Mouse (Mus musculus) heart, postnatal 0 days (tissue): Measurements from ENCODE around the gene Birc6. TPM values are rescaled to one million over a fixed set of nuclear protein-coding genes. Genes with fewer than 3 reads are reported as not detected.

Experiments used
- ATAC-seq: fragments of 200-750 bp; cut with Nextera tagmentation; 2 replicates; pipeline ENCODE4 v1.8.0; 2017; ENCODE audit warnings: low read depth, moderate number of reproducible peaks, moderate library complexity; ENCODE audit not compliant: insufficient read depth
- DNase-seq: peaks from one replicate; pipeline ENCODE4 v3.0.0-alpha.2; 2016; ENCODE audit warnings: low spot score
- H3K27ac ChIP-seq: fragments of 300-500 bp; sonication (generic); 2 replicates; pipeline ENCODE4 v1.5.1; 2014; ENCODE audit warnings: low read depth, mild to moderate bottlenecking
- H3K27me3 ChIP-seq: fragments of 300-500 bp; sonication (generic); 2 replicates; pipeline ENCODE4 v1.6.1; 2014; ENCODE audit warnings: low read length, mixed read lengths; ENCODE audit not compliant: control insufficient read depth, insufficient read depth
- H3K36me3 ChIP-seq: fragments of 300-500 bp; sonication (generic); replicated peaks from 2 replicates; pipeline ENCODE4 v1.6.1; 2014; ENCODE audit warnings: low read length, mixed read lengths; ENCODE audit not compliant: control insufficient read depth, insufficient read depth
- H3K4me1 ChIP-seq: fragments of 300-500 bp; sonication (generic); 2 replicates; pipeline ENCODE4 v1.6.1; 2014; ENCODE audit warnings: antibody characterized with exemption; ENCODE audit not compliant: control insufficient read depth, insufficient read depth
- H3K4me2 ChIP-seq: fragments of 300-500 bp; sonication (generic); 2 replicates; pipeline ENCODE4 v1.6.1; 2014; ENCODE audit warnings: low read depth, mild to moderate bottlenecking, low read length, moderate library complexity
- H3K4me3 ChIP-seq: fragments of 300-500 bp; sonication (generic); 2 replicates; pipeline ENCODE4 v1.5.1; 2014; ENCODE audit warnings: low read depth, low read length
- H3K9ac ChIP-seq: fragments of 300-500 bp; sonication (generic); replicated peaks from 2 replicates; pipeline ENCODE4 v1.6.1; 2014; ENCODE audit warnings: low read depth, low read length, mixed read lengths
- H3K9me3 ChIP-seq: fragments of 300-500 bp; sonication (generic); replicated peaks from 2 replicates; pipeline ENCODE4 v1.6.1; 2016; ENCODE audit warnings: low read length; ENCODE audit not compliant: control insufficient read depth
- CTCF ChIP-seq: IDR thresholded peaks from 2 replicates; pipeline ENCODE4 v1.5.1; 2016; ENCODE audit warnings: antibody characterized with exemption, control low read depth, low read depth
- EP300 ChIP-seq: IDR thresholded peaks from 2 replicates; pipeline ENCODE4 v1.6.1; 2016; ENCODE audit warnings: antibody characterized with exemption, low read depth
- WGBS: fragments of 180-500 bp; shearing (Covaris S2); extraction: QIAGEN DNeasy Blood & Tissue Kit; methylation state at CpG from one replicate; pipeline ENCODE4 v1.1.7; 2014; 5-methylcytosine and 5-hydroxymethylcytosine counted together
- polyA plus RNA-seq: library from polyadenylated mRNA; unstranded; fragments of >200 nt; fragmentation: Nextera tagmentation; extraction: Ambion mirVana; gene quantifications from 2 replicates; pipeline ENCODE4 v1.2.1, GENCODE M21; 2015
- total RNA-seq: library from RNA; depleted of rRNA; stranded (reverse); fragments of >200 nt; gene quantifications from 2 replicates; pipeline ENCODE4 v1.2.3, GENCODE M21; 2014; ENCODE audit warnings: low replicate concordance; rRNA removed

Birc6 gene
- total RNA-seq = 101 and 147 TPM in 2 replicates
- polyA plus RNA-seq = 63.5 and 67.7 TPM in 2 replicates

GRCm38 (mm10) chr17:74527729-74528607, at the start of gene Birc6:
Gene Birc6 (plus strand): TSS chr17:74528295.
- peak within 1 kb of the TSS; percentile 99 for H3K4me3 ChIP-seq
- peaks cover 25% of the 10 kb centered on the region for H3K4me1 ChIP-seq
- ATAC-seq (peak; percentile 95), DNase-seq (peak; percentile 99)
- H3K27me3 ChIP-seq = no peaks in the 10 kb centered on the region
- no peaks in the 10 kb centered on the region for H3K9me3 ChIP-seq
- peak within 1 kb of the TSS; percentile 98 for H3K27ac ChIP-seq
- peak within 1 kb of the TSS; percentile 94 for H3K4me2 ChIP-seq
- TF ChIP-seq EP300 (peak; percentile 68), CTCF (no peak)
- WGBS = under 1% methylated on average over 71 of the region's 71 CpGs
- H3K36me3 ChIP-seq = no peaks in the 10 kb centered on the region
- peak within 1 kb of the TSS; percentile 96 for H3K9ac ChIP-seq

GRCm38 (mm10) chr17:74480361-74481069, 47.6 kb upstream of the Birc6 start:
- TF ChIP-seq CTCF (no peak), EP300 (no peak)
- Histone ChIP-seq H3K36me3 (no peaks in the 10 kb centered on the region), H3K9ac (no peak overlapping the region), H3K4me3 (no peak overlapping the region), H3K27ac (no peak overlapping the region), H3K4me1 (no peaks in the 10 kb centered on the region), H3K9me3 (no peaks in the 10 kb centered on the region), H3K4me2 (no peak overlapping the region), H3K27me3 (no peaks in the 10 kb centered on the region)
- WGBS = 83% methylated on average over 14 of the region's 14 CpGs
- ATAC-seq (no peak), DNase-seq (no peak)

GRCm38 (mm10) chr17:74489024-74489900, 38.8 kb upstream of the Birc6 start, which contains the start of gene Yipf4:
Gene Yipf4 (plus strand): TSS chr17:74489493.
- Histone ChIP-seq H3K4me3 (peak within 1 kb of the TSS; percentile 98), H3K9ac (peak within 1 kb of the TSS; percentile 97), H3K4me1 (no peaks in the 10 kb centered on the region), H3K27ac (peak within 1 kb of the TSS; percentile 97), H3K27me3 (no peaks in the 10 kb centered on the region), H3K36me3 (peaks cover 23% of the 10 kb centered on the region), H3K9me3 (no peaks in the 10 kb centered on the region), H3K4me2 (peak within 1 kb of the TSS; percentile 72)
- peak; percentile 99 for ATAC-seq
- TF ChIP-seq CTCF (no peak), EP300 (0 out of 2 replicates have a peak, but pooled peaks have one; percentile 24)
- 4% methylated on average over 57 of the region's 58 CpGs for WGBS
- DNase-seq = peak; percentile 94

GRCm38 (mm10) chr17:74489901-74490220, 38.2 kb upstream of the Birc6 start:
- H3K4me3 ChIP-seq = peak overlapping the region; percentile 98
- TF ChIP-seq CTCF (no peak), EP300 (no peak)
- WGBS = under 1% methylated on average over 12 of the region's 12 CpGs
- H3K4me1 ChIP-seq = no peaks in the 10 kb centered on the region
- peaks cover 29% of the 10 kb centered on the region for H3K36me3 ChIP-seq
- H3K4me2 ChIP-seq = peak overlapping the region; percentile 72
- DNase-seq (peak; percentile 46), ATAC-seq (peak; percentile 34)
- peak overlapping the region; percentile 97 for H3K27ac ChIP-seq
- no peaks in the 10 kb centered on the region for H3K27me3 ChIP-seq
- no peaks in the 10 kb centered on the region for H3K9me3 ChIP-seq
- peak overlapping the region; percentile 97 for H3K9ac ChIP-seq

GRCm38 (mm10) chr17:74491565-74491964, 36.5 kb upstream of the Birc6 start:
- H3K27me3 ChIP-seq = no peaks in the 10 kb centered on the region
- H3K4me2 ChIP-seq = no peak overlapping the region
- ATAC-seq = no peak
- no peak for DNase-seq
- H3K27ac ChIP-seq = no peak overlapping the region
- H3K9ac ChIP-seq = no peak overlapping the region
- H3K4me3 ChIP-seq = no peak overlapping the region
- no peak for TF ChIP-seq EP300
- TF ChIP-seq CTCF = no peak
- whole genome bisulfite sequencing = 89% methylated on average over 3 of the region's 3 CpGs
- H3K9me3 ChIP-seq = no peaks in the 10 kb centered on the region
- H3K4me1 ChIP-seq = no peaks in the 10 kb centered on the region
- H3K36me3 ChIP-seq = peaks cover 41% of the 10 kb centered on the region
